Mouse (Mus musculus) A20 (cell line): ENCODE results near the gene Bicra.

Experiments
- DNase-seq: peaks from one replicate; pipeline ENCODE4 v3.0.0-alpha.2; 2011; ENCODE audit warnings: low read depth, low spot score

Bicra gene

DNA sequence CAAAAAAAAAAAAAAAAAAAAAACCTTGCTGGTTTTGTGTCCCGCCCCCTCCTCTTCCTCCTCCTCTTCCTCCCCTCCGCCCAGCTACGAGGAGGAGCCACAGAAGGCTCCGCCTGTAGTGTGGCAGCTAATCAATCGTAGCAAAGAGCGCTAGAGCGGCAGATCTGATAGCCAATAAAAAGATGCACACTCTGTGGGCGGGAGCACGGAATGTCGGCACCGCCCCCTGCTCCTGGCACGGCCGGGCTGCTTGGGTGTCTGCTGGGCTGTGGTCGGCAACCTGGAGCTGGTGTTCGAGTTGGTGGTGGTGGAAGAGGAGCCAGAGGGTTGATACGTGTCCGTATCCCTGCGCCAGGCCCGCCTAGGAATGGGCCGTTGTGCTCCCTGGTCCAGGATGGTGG, 443 bp upstream of the Bicra start:
- DNase-seq, result peak; percentile 99

DNA sequence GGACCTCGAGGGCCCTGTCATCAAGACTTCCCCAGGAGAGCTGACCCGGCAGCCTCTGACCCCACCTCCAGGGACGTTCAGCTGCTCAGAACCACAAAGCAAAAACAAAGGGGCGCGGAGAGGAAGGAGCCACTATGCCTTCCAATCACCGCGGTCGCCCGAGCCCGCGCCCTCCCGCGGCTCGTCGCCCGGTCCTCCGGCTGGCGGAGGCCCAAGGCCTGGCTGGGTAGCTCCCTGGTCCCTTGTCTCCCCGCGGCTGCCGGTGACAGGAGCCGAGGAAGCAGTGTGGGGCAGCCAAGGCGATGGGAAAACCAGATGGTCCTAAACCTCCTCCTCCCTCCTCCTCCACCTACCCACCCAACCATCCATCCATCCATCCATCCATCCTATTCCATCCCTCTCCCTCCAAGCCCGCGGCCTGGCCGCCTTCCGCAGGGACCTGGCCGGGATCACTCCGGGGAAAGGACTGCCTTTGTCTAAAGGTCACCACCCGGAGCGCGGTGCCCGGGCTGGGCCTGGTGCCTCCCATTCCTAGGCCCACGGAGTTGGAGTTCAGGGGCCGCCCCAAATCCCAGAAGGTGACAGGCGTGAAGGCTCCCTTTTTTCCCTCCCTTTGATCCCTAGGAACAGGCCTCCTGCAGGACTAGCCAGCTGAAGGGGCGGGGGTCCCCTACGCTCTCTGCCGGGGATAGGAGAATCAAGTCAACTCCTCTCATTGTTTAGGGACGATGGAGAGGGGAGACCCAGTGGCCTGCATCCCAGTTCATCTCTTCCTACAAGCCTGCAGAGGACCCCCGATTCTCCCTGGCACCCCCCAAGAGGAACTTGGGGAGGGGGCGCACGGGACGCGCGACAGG, 1.0 kb downstream of the Bicra start:
- peak; percentile 60 for DNase-seq

DNA sequence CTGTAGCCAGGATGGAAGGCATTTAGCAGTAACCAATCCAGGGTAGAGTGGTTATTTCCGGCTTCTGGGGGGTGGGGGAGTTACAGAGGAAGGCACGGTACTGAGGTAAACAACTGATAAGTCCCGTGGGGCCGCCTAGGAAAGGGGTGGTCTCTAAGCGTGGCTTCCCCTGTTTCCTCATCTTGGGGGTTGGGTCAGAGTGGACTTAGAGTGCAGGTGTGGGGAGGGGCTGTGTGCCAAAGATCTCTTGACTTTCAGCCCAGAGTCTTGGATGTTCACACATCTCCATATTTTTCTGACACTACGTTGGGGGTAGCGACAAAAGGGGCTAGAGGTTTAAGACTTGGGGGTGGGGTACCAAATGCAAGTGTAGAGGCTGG, 1.6 kb downstream of the Bicra start:
- peak; percentile 92 for DNase-seq

DNA sequence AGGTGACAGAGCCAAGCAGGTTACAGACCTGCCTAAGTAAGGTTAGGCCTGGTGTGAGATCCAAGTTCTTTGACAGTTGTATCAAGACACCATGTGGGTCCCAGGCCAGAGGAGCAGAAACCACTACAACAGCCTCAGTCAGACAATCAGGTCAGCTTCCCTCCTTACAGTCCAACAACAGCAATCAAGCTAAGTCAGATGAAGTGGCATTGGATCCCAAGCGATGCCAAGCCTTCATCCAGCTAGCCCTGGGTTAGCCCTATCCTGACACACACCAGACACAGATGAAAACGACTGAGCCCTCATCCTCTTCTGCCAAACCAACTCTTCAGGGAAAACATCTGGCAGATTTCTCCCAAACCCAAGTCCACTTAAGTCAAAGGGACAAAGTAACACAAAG, 2.2 kb downstream of the Bicra start:
- peak; percentile 44 for DNase-seq

DNA sequence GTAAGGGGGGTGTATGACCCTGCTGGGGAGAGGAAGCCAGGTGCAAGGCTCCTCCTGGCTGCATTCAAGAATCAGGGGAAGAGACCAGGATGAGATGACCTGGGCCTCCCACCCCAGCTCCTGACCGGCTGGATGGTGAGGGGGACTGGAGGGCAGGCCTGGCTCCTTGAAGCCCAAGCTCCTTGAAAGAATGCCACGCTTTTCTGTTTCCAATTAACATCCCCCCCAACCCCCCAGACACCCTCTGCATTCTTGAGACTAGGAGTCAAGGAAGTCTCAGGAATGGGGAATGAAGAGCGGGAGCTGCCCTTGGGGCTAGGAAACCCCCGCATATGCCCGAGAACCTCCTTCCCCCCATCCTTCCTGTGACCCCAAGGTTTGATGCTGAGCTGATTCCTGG, 3.2 kb downstream of the Bicra start:
- no peak for DNase-seq

DNA sequence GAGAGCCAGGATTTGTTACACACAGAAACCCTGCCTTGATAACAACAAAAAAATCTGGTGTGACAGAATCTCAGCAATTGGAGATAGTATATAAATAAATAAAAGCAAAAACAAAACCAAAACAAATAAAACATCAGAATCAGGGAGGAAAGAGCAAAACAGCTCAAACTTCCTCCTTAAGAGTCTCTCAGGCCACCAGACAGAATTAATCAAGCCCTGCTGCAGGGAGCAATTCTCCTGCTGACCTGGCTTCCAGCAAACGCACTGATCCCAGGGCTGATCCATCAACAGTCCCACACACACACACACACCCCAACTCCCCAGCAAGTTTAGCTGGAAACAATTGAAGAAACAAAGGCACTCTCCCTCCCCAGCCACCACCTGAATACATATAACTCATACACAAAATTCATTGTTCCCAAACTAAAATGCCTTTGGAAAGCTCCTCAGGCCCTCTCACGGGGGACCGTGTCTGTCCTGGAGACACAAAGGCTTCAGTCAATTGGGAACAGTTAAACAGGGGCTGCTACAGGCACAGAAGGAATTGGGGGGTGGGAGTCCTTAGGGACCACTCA, 3.8 kb downstream of the Bicra start:
- DNase-seq, result peak; percentile 37

DNA sequence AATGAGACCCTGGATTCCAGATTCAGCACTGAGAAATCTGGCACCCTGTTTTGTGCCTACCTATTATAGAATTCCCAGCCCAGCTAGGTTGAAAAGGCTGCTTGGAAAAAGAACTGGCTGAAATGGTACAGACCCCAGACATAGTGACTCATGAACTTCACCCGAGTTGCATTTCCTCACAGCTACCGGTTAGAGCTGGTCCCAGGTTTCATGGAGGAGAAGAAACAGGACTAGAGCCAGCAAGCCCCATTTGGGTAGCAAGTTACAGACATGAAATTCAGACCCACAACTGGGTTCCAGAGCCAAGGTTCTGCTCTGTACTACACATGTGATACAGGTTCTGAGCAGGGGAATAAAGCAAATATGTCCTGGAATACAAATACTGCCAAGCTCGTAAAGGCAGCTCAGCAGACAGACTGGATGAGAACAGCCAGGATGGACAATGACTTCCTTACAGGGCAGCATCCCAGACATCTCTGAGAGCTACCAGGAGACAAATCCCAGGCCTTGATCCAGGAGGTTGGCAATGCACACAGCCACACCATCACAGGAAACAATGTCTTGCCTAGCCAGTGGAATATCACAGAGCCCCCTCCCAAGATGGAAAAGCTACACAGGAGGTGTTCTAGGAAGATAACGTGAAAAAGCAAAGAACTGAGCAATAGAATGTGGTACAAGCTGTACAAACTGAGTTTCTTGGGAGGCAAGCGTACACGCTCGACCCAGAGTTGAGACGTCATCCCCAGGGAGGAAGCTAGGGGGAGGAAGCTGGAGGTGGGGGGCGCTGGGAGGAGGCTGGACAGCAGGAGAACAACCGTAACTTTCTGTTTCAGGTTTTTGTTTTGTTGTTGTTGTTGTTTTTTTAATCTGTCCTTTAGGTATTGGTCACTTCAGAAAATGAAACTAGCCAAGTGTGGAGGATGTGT, 4.6 kb downstream of the Bicra start:
- DNase-seq, result no peak

DNA sequence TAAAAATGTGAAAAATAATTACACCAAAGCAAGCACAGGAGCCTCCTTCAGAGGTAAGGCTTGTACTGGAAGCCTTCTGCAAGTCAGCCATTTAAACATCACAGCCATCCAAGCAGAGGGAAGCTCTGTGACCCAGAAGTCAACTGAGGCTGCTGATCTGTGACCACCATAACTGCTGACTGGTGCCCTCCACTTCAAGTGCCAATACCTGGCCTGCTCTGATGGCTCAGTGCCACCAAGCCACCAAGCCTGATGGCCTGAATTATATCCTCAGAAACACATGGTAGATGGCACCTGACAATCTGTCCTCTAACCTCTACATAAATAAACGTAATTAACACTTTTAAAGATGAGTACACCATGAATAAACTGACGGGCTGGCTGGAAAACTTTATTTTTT, 6.5 kb downstream of the Bicra start:
- DNase-seq, result no peak

DNA sequence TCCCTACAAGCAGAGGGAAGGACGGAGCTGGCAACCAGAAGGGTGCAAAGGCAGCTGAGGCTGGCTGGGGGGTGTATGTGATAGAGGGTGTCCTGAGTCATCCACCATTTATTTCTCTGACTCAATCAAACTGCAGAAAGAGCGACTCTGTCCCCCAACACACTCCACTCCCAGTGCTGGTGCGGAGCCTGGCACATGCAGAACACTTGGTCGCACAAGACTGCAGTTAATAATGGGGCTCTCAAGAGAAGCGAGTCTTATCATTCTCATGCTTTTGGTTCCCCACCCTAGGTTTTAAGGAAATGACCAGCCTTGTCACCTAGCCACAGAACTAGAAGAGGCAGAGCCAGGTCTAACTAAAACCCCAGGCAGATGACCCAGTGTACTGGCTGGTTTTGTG, 8.4 kb downstream of the Bicra start:
- DNase-seq, result no peak

DNA sequence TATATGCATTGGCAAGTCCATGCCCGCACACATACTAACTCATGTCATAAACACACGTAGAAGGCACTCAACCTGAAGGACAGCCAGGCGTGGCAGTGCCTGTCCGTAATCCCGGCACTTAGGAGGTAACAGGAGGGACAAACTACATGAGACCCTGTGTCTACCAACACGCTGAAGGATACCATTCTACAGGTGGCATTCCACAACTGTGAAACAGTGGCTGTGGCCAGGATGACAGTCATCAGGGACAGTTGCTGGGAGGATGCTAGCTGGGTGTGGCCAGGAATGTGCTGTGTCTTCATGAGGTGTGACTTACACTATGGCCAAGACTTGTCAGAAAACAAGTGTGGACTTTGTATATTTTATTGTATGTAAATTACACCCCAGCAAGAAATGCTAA, 10.7 kb downstream of the Bicra start:
- DNase-seq, result no peak

DNA sequence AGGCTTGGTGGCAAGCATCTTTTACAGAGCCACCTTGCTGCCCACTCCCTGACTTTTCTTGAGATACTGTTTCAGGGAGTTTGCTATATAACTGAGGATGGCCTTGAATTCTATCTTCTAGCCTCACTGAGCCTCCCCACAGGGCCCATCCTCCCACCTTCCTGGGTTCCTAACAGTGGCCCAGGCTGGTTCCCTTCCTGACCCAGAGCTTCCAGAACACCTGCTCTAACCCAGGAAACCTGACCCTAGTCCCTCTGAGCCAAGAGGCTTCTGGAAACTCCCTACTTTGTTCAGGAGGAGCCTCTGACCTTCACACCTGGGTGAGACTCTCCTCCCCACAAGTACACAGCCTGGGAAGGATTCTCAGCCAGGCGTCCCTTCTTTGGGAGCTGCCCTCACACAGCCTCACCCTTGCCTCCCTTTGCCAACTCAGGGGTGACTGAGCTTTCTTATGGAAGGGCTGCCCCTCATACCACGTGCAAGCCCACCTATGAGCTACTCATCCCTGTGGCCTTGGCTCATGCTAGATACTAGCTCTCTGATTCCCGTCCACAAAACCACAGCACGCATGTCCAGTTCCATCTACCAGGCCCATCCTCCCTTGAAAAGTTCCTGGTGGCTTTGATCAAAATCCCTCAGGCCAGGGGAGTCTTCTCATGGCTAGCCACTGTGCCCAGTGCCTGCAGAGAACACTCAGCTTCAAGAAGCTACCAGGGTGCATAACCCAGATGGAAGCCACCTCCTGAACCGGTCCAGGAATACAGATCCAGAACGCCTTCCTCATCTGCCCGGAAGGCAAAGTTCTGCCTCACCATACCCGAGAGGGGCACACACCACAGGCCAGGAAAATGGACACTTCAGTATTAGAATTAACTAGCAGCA, 13.9 kb downstream of the Bicra start:
- no peak for DNase-seq

DNA sequence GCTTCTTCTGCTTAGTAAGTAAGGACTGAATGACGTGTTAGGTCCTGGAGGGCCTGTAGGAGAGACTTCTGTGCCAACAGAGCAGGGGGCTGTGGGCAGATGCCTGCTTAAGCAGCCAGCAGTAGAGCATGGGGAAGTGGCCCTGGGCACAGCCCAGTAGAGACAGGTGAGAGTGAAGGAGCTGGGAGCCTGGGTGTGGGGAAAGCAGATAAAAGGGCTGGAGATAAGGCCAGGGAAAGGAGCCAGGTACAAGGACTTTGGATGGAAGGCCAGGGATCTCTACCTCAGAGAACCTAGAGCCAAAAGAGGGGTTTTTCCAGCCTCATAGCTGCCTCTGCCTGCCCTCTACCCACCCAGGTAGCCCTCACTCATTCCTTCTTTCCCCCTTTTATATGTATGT, 14.7 kb downstream of the Bicra start:
- no peak for DNase-seq

DNA sequence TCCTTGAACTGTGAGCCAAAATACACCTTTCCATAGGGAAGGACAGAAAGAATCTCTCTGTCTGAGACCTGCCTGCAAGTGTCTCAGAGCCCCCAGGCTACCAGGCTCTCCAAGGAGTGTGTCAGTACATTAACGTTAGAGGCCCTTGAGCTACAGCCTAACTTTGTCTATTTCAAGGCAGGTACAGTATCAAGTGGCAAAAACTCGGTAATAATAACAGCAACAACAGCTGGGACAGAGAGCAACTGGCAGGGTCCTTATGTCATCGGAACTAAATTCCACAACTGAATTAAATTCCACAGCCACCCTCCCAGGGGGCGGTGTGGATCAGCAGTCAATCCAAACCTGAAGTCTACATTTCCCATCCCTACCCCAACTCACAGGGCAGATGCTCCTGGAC, 16.6 kb downstream of the Bicra start:
- no peak for DNase-seq

DNA sequence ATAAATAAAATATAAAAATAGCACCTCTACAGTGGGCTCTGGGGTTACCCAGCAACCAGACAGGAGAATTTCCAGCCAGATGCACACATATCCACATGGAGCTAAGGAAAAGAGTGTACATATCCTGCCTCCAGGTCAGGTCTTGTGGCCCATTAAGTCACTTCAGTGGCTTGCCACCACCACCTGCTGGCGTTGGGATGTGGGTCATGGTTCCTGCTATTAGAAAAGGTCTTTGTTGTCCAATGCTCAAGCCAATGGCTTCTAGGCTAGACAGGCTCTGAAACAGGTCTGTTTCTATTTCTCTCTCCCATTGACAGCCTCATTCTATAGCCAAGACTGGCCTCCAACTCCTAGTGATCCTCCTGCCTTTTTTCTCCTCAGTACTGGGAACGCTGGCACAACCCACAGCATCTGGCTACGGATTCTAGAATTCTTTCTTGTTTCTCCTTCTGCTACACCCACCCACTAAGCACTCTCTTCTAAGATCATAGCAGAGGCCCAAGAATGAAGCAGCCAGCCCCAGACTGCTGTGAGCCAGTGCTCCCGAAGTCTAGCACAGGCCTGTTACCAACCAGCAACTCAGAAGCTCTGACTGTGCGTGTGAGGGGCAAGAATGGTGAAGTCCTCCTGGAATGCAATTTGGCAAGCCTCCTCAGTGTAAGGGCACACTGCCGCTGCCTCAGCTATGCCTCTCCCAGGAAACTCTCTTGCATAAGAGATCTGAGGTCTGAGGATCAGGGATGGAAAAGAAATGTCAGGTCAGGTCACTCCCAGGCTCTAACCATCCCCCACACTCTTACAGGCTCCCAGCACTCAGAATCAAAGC, 19.4 kb downstream of the Bicra start:
- no peak for DNase-seq

DNA sequence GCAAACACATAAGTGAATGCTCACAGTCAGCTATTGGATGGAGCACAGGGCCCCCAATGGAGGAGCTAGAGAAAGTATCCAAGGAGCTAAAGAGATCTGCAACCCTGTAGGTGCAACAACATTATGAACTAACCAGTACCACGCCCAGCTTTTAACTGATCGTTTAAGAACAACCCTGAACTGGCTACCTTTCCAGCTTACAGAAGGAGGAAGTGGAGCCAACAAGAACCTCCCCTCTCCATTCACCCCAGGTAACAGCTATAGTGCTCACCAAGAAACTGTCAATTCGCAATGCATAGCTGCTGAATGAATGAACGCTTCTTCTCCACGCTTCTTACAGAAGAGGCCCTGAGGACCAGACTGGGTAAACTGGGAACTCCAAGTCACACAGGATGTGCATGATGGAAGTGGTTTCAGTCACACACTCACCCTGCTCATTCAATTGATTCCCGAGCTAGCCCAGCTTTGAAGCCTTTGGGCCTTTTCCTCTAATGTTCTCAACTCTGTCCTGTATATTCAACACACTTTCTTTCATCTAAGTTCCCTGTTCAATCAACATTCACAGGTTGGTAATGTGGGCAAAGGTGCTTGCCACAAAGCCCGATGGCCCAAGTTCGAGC, 23.0 kb downstream of the Bicra start:
- no peak for DNase-seq

DNA sequence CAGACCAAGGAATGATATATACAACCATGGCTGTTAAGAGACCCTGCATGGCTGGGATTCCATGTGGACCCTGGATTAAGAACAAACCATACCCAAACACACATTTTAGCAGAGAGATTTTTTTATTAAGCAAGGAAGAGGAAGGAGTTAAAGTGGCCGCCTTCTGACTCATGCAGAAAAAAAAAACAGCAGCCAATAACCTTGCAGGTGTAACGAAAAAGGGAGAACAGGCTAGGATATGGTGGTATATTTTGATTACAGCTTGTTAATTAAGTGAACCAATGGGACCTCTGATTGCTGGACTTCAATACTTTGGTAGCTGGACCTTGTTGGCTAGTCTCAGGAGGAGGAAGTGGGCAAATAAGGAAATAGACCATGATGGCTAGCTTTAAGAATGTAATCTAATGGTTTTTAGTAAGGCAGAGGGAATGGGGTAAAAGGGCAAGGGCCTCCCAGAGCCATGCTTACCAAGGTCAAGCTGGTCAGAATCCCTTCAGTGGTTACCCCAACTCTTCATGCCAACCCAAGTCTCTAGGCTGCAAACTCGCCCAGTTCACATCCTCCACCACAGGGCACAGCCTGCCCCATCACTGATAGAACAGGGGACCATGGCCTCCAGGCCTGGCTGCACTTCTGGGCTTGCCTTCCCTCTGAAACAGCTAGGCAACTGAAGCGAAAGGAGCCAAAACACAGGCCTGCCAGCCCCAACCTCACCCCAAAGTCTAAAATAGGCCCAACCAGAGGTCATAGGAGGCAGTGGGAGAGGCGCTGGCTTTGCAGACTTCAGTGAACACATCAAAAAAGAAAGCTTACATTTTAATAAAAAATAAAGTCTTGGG, 28.2 kb downstream of the Bicra start:
- peak; percentile 44 for DNase-seq

DNA sequence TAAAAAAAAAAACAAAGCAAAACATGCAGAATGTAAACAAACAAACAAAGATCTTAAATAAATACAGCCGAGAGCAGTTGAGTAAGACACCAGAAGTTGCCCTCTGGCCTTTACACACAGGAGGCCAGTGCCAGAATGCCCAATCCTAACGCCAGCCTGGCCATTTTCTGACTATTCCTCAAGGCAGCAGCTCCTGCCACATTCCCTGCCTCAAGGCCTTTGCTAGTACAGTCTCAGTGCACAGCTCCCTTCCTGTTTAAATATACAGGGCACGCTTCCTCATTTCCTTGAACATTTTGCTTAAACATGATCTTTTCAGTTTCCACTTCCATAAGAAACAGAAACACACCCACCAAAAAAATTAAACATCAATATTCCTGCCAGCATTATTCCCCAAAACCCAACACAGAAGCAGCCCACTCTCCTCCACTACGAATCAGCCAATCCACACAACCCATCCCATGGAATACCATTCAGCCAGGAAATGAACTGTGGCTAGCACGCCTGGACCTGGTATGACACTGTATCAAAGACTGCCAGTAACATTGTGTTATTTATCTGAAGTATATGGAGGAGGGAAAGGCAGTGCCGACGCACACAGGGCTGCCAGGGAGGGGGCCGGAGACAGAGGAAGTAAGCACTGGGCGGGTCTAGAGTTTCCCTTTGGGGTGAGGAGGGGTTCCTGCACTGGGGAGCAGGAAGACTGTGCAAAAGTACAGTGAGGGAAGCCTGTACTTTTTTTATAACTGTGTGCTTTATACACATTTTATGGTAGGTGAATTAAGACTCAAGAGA, 29.5 kb downstream of the Bicra start:
- DNase-seq, result peak; percentile 64

DNA sequence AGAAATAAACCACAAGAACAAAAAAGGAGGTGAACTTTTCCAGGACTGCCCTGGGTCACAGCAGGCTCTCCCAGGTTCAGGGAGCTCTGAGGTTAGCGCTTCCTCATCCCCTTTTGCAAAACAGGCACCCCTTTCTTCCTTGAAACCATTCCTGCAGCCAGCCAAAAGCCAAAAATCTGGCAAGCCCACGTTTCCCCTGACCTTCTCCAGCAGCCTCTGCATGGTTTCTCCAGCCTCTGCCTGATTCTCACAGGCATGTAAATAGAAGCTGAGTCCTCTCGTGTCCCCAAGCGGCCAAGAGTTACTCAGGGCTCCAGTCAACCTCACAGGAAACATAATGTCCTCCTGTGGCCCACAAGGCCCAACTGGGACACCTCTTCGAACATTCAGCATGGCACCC, 32.3 kb downstream of the Bicra start:
- DNase-seq, result peak; percentile 43
